Mouse (Mus musculus) neural tube, embryonic 13.5 days (tissue): ENCODE results near the gene Sspo. TPM values are rescaled to one million over a fixed set of nuclear protein-coding genes. Genes with fewer than 3 reads are reported as not detected.

Experiments used
- ATAC-seq: fragments of 200-750 bp; cut with Nextera tagmentation; 2 replicates; pipeline ENCODE4 v1.8.0; 2017; ENCODE audit warnings: low read depth, mild to moderate bottlenecking, moderate TSS enrichment, moderate library complexity
- H3K27ac ChIP-seq: fragments of 300-500 bp; sonication (generic); replicated peaks from 2 replicates; pipeline ENCODE4 v1.5.1; 2015; ENCODE audit warnings: moderate library complexity, mild to moderate bottlenecking, inconsistent platforms
- H3K27me3 ChIP-seq: fragments of 300-500 bp; sonication (generic); 2 replicates; pipeline ENCODE4 v1.6.1; 2015; ENCODE audit warnings: mild to moderate bottlenecking, inconsistent platforms
- H3K36me3 ChIP-seq: fragments of 300-500 bp; sonication (generic); 2 replicates; pipeline ENCODE4 v1.6.1; 2015; ENCODE audit warnings: mild to moderate bottlenecking, inconsistent platforms
- H3K4me1 ChIP-seq: fragments of 300-500 bp; sonication (generic); replicated peaks from 2 replicates; pipeline ENCODE4 v1.6.1; 2015; ENCODE audit warnings: inconsistent platforms
- H3K4me2 ChIP-seq: fragments of 300-500 bp; sonication (generic); 2 replicates; pipeline ENCODE4 v1.6.1; 2015; ENCODE audit warnings: inconsistent platforms, mild to moderate bottlenecking, moderate library complexity
- H3K4me3 ChIP-seq: fragments of 300-500 bp; sonication (generic); 2 replicates; pipeline ENCODE4 v1.5.1; 2015; ENCODE audit warnings: mild to moderate bottlenecking, inconsistent platforms
- H3K9ac ChIP-seq: fragments of 300-500 bp; sonication (generic); 2 replicates; pipeline ENCODE4 v1.6.1; 2015; ENCODE audit warnings: moderate library complexity, mild to moderate bottlenecking, inconsistent platforms
- H3K9me3 ChIP-seq: fragments of 300-500 bp; sonication (generic); 2 replicates; pipeline ENCODE4 v1.6.1; 2016; ENCODE audit warnings: inconsistent platforms
- WGBS: fragments of 180-500 bp; shearing (Covaris S2); methylation state at CpG from one replicate; pipeline ENCODE4 v1.1.7; 2015; 5-methylcytosine and 5-hydroxymethylcytosine counted together
- polyA plus RNA-seq: library from polyadenylated mRNA; unstranded; fragments of >200 nt; fragmentation: Nextera tagmentation; extraction: Ambion mirVana; gene quantifications from 2 replicates; pipeline ENCODE4 v1.2.1, GENCODE M21; 2015

Gene Sspo
- polyA plus RNA-seq, 1 experiment from 2014 or later: 0.31 TPM

DNA sequence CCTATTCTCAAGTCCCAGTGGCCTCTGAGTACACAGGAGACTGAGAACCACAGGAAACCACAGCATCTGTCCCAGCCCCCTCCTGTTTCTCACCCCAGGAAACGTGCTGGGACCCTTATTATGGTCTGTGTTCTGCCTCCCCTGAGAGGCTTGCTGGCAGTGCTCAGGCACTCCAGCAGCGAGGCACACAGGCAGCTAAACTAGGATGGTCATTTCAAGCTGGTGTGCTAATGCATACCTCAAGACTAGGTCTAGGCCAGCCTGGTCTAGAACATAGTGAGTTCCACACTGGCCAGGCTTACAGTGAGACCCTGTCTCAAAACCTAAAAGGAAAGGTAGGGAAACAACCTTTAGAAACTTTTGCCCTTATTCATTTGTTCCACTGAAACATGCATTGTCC, 27.4 kb upstream of the Sspo start:
- no peaks in the 10 kb centered on the region for H3K9me3 ChIP-seq
- peaks cover 35% of the 10 kb centered on the region for H3K36me3 ChIP-seq
- ATAC-seq: no peak
- H3K4me1 ChIP-seq: peaks cover 10% of the 10 kb centered on the region
- H3K27me3 ChIP-seq: no peaks in the 10 kb centered on the region
- no peak overlapping the region for H3K27ac ChIP-seq
- 0 out of 2 replicates have a peak overlapping the region, but pooled peaks have one; percentile 26 for H3K9ac ChIP-seq
- H3K4me3 ChIP-seq: no peak overlapping the region
- WGBS: 15% methylated on average over 2 of the region's 2 CpGs
- H3K4me2 ChIP-seq: no peak overlapping the region

DNA sequence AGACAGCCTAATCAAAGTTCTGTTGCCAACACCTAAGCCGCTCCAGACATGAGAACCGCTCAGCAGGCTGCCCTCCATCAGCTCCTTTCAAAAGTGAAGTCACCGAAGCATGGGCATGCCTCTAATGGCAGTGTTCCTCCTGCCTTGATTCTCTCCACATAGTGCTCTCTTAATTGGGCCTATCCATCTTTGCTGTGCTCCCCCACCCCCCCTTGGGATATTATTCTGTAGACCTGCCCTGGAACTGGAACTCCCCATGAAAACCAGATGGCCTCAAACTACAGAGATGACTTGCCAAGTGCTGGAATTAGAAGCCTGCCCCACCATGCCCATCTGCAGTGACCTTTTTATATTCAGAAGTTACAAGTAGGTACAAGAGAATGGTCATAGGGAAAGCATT, 24.7 kb upstream of the Sspo start:
- H3K4me1 ChIP-seq: peaks cover 10% of the 10 kb centered on the region
- no peak overlapping the region for H3K4me3 ChIP-seq
- no peaks in the 10 kb centered on the region for H3K27me3 ChIP-seq
- no peak for ATAC-seq
- H3K36me3 ChIP-seq: peaks cover 8% of the 10 kb centered on the region; the same call in 1 of the 2 replicates
- H3K9me3 ChIP-seq: no peaks in the 10 kb centered on the region
- H3K27ac ChIP-seq: no peak overlapping the region
- no peak overlapping the region for H3K9ac ChIP-seq
- 75% methylated on average over 3 of the region's 3 CpGs for WGBS
- no peak overlapping the region for H3K4me2 ChIP-seq

DNA sequence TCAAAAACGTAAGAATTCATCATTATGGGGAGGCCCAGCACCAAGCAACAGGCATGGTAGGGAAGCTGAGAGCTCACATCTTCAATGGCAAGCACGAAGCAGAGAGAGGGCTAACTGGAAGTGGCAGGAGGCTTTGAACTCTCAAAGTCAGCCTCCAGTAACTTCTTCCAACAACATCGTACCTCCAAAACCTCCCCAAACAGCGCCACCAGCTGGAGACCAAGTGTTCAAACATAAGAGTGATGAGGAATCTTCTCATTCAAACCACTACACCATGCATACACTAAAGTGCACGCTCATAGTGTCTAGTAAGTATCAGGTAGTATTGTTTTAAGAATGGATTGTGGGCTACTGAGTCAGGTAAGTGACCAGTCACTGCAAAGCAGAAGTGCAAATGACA, 24.0 kb upstream of the Sspo start:
- Histone ChIP-seq H3K27me3 (no peaks in the 10 kb centered on the region), H3K4me3 (no peak overlapping the region), H3K27ac (no peak overlapping the region), H3K9me3 (no peaks in the 10 kb centered on the region), H3K36me3 (peaks cover under 1% of the 10 kb centered on the region; the same call in 1 of the 2 replicates), H3K4me2 (no peak overlapping the region), H3K4me1 (peaks cover 10% of the 10 kb centered on the region), H3K9ac (no peak overlapping the region)
- no peak for ATAC-seq
- whole genome bisulfite sequencing: 75% methylated on average over 5 of the region's 5 CpGs

DNA sequence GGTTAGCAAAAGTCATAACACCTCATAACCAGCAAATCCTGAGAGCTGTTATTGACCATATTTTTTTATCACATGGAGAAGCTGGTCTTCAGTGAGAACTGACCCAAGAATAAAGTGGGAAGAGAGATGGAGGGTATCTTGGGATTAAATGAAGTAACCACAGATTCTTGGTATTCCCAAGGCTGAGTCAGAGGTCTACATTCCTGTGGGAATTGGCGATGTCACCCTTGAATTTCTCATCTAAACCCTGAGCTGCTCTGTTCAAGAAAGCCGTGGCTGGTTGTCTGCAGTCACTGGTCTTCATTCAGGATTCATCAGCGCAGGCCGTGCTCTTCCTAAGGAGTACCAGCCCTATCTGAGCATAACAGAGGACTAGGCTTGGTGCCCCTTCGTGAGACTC, 21.1 kb upstream of the Sspo start:
- no peak for ATAC-seq
- H3K27me3 ChIP-seq: no peaks in the 10 kb centered on the region
- 77% methylated on average over 5 of the region's 5 CpGs for WGBS
- no peaks in the 10 kb centered on the region for H3K4me1 ChIP-seq
- H3K4me3 ChIP-seq: no peak overlapping the region
- no peak overlapping the region for H3K4me2 ChIP-seq
- H3K27ac ChIP-seq: no peak overlapping the region
- no peak overlapping the region for H3K9ac ChIP-seq
- no peaks in the 10 kb centered on the region for H3K9me3 ChIP-seq
- H3K36me3 ChIP-seq: no peaks in the 10 kb centered on the region

DNA sequence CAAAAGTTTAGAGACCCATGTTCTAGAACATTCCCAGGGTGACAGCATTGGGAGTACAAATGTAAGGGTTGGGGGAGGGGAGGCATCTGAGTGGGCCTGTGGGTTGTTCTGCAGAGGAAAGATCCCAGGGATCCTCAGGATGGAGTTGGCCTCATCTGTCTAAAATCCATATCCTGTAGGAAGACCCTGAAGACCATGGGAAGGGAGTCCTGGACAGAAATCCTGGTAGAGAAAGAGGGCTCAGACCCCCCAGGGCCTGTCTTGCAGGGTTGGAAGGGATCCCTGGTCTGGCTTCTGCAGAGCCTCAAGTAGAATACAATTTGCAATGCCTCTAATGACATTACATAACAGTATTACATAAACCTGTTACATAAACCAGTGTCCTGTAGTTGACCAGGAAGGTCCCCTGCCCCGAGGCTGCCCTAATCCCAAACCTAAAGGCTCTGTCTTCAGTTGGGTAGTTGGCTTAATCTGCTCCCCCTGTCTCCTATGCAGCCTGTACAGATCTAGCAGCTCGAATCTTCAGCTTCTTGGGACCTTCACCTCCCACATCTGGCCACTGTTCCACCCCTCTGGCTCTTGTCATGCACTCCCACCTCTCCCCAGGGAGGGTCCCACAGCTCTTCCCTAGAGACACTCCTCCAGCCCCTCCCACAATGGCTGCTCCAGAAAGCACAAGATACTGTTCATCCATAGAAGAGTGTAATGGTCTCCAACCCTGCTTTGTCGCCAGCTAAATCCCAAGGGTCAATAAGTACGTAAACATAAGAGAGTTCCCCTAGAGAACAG, 19.1 kb upstream of the Sspo start:
- 67% methylated on average over 4 of the region's 4 CpGs for WGBS

DNA sequence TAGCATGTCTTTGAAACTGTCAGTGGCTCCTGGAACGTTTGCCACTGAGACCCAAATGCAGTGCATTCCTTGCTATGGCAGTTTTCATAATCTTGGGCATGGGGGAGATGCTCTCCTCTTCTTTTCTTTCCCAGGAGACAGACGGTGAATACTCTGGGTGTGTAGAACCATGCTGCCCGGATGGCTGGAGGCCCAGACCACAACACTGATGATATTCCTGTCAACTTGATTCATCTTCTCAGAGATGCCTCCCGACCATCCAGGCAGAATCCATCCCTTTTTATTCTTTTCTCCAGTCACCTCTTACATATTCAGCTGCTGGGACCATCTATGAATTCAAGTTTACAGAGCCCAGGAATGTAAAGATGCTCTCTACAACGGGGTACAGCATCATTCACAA, 17.3 kb upstream of the Sspo start:
- H3K27me3 ChIP-seq: no peaks in the 10 kb centered on the region
- H3K9me3 ChIP-seq: no peaks in the 10 kb centered on the region
- no peak overlapping the region for H3K4me3 ChIP-seq
- WGBS: 79% methylated on average over 5 of the region's 5 CpGs
- no peaks in the 10 kb centered on the region for H3K36me3 ChIP-seq
- no peak overlapping the region for H3K9ac ChIP-seq
- H3K4me2 ChIP-seq: no peak overlapping the region
- H3K4me1 ChIP-seq: no peaks in the 10 kb centered on the region
- ATAC-seq: no peak
- H3K27ac ChIP-seq: no peak overlapping the region

More for the DNA sequence above, 19.1 kb upstream of the Sspo start:
- H3K9ac ChIP-seq: no peak overlapping the region
- no peaks in the 10 kb centered on the region for H3K27me3 ChIP-seq
- H3K36me3 ChIP-seq: no peaks in the 10 kb centered on the region
- H3K4me2 ChIP-seq: no peak overlapping the region
- no peaks in the 10 kb centered on the region for H3K4me1 ChIP-seq
- no peak for ATAC-seq
- no peak overlapping the region for H3K27ac ChIP-seq
- no peak overlapping the region for H3K4me3 ChIP-seq
- H3K9me3 ChIP-seq: no peaks in the 10 kb centered on the region

DNA sequence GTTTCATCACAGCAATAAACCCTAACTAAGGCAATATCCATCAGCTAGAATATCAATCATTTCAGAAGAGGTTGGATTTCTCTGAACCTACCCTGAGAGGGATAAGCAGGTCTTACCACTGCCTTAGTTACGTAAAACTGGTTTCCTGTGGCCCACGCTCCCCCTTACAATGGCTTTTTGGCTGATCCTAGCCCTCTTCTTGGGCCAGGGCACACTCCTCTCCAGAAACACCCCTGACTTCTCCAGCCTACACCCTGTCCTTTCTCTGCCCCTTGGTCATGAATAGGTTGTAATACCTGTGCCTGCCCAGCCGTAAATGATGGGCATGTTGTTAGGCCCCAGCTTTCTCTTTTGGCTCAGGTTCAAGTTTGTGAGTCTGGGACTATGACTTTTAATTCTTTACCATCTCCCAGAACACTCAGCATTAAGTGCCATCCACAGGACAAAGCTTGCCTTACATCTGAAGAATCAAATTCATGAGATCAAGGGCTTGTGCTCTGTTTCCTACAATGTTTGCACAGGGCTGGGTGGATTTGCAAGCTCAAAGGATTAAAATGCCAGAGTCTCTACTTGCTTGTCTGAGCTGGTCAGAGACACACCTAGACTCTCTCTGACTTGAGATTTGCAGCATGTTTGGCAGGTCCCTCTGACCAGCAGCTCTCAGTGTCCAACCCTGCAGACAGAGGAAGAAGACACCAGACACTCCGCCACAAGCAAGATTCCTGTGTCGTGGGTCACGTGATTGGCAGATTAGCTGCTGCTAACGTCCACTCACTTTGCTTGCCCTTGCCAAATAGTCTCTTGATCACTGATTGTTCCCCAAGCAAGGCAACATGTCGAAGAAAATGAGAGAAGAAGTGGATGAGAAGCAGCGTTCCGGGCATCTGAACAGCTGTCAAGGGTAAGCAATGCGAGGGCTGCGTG, 14.9 kb upstream of the Sspo start:
- no peak overlapping the region for H3K4me2 ChIP-seq
- H3K27ac ChIP-seq: no peak overlapping the region
- no peak overlapping the region for H3K4me3 ChIP-seq
- no peak for ATAC-seq
- H3K4me1 ChIP-seq: peaks cover 3% of the 10 kb centered on the region
- H3K36me3 ChIP-seq: peaks cover 14% of the 10 kb centered on the region
- peaks cover 14% of the 10 kb centered on the region for H3K27me3 ChIP-seq
- no peaks in the 10 kb centered on the region for H3K9me3 ChIP-seq
- H3K9ac ChIP-seq: no peak overlapping the region
- 75% methylated on average over 12 of the region's 12 CpGs for WGBS

DNA sequence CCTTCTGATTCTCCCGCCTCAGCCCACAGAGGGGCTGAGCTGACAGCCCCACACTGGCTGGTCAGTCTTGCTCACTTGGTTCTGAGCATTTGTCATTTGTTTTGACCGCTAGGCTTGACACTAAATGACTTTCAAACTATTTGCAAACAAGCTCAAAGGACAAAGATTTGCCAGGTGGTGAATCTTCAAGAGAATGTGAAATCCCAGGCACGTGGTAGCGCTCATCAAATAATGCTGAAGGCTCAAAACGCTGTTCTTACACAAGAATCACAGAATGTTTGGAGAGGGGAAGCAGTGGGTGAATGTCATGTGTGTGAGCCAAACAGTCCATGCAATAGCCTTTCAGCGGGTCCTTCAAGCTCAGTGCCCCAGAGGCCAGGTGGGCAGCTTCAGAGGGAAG, 13.4 kb upstream of the Sspo start:
- Histone ChIP-seq H3K36me3 (peaks cover 26% of the 10 kb centered on the region), H3K4me3 (no peak overlapping the region), H3K9me3 (no peaks in the 10 kb centered on the region), H3K9ac (no peak overlapping the region), H3K4me2 (no peak overlapping the region), H3K4me1 (peaks cover 18% of the 10 kb centered on the region), H3K27me3 (peaks cover 29% of the 10 kb centered on the region), H3K27ac (no peak overlapping the region)
- no peak for ATAC-seq
- 69% methylated on average over 6 of the region's 6 CpGs for WGBS

DNA sequence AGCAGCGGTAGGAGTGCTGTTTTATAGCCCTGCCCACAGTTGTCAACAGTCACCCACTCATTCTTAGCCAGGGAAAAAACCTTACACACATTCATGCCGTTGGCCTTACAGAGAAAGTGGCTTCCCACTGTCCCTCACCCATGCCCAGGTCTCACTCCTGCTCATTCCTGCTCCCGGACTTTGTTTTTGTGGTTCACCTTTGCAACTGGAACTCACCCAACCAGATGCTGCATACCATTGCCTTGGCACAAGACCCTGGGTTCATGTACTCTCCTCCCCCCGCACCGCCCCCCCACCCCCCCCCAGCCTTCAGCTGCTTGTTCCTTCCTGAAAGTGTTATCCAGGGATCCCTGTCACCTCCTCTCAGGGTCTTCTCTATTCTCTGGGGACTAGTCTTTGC, 12.9 kb upstream of the Sspo start:
- ATAC-seq: no peak
- Histone ChIP-seq H3K36me3 (peaks cover 26% of the 10 kb centered on the region), H3K4me3 (no peak overlapping the region), H3K4me1 (peaks cover 21% of the 10 kb centered on the region), H3K4me2 (no peak overlapping the region), H3K9me3 (no peaks in the 10 kb centered on the region), H3K27ac (no peak overlapping the region), H3K27me3 (peaks cover 34% of the 10 kb centered on the region), H3K9ac (no peak overlapping the region)
- WGBS: 55% methylated on average over 5 of the region's 5 CpGs

DNA sequence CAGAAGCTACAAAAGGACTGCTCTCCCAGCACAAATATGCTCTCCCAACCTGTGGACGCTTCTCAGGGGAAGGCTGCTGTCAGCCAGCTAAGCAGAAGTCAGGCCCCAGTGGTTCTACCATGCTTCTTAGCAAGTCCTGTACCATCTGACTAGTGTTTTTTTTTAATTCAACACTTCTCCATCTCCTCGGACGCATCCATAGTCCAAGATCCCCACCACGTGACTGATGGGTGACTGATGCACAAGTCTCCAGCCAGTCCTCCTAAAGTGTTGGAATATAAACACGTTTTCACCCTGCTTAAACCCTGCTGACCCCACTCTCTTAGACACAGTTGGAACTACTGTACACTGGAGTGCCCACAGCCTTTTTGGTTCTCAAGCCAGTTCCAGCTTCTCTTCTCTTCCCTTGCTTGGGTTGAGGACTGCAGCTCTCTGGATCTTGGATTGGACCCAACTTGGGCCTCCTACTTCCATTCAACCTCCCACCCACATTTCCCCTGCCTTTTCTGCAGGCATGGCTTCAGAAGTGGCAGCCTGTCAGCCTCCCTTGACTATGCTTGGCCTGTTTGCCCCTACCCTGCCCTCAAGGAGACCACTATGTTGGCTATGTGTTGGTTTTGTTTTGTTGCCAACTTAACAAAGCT, 12.2 kb upstream of the Sspo start:
- Histone ChIP-seq H3K4me3 (no peak overlapping the region), H3K27me3 (peaks cover 41% of the 10 kb centered on the region), H3K36me3 (peaks cover 26% of the 10 kb centered on the region), H3K4me1 (peaks cover 28% of the 10 kb centered on the region), H3K4me2 (no peak overlapping the region), H3K27ac (no peak overlapping the region), H3K9ac (no peak overlapping the region), H3K9me3 (no peaks in the 10 kb centered on the region)
- 82% methylated on average over 5 of the region's 5 CpGs for WGBS
- ATAC-seq: no peak

DNA sequence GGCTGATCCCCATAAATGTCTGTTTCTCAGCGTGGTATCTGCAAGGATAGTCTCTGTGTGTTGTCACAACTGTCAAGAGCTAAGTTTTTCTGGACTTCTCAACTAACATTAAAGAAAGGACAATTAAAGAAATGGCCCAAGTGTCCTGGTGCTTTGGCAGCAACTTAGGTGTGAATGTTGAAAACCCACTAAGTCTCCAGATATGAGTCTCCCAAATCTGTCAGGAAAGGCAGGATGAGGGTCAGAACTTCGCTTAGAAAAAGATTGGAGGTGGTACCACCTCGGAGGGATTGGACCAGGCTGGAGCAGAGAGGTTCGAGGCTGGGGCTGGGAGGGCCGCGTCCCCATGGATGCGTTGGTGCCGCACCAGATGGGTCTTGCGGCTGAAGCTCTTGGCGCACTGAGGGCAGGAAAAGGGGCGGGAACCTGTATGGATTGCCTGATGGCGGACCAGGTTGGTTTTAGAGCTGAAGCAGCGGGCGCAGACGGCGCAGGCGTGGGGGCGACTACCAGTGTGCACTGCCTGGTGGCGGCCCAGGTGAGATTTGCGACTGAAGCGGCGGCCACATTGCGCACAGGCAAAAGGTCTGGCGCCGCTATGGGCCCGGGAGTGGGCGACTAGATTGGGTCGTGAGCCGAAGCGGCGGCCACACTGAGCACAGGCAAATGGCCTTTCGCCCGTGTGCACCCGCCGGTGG, 10.2 kb upstream of the Sspo start:
- Histone ChIP-seq H3K4me3 (peak overlapping the region; percentile 24), H3K4me1 (peaks cover 34% of the 10 kb centered on the region), H3K27ac (no peak overlapping the region), H3K9ac (no peak overlapping the region), H3K4me2 (peak overlapping the region; percentile 43), H3K27me3 (peaks cover 51% of the 10 kb centered on the region), H3K9me3 (no peaks in the 10 kb centered on the region), H3K36me3 (peaks cover 43% of the 10 kb centered on the region)
- ATAC-seq: no peak; the same call in 1 of the 2 replicates
- 28% methylated on average over 35 of the region's 35 CpGs for WGBS
